Comparison of ENCODE assay signal across 30 mouse cellular contexts in the genomic region with DNA sequence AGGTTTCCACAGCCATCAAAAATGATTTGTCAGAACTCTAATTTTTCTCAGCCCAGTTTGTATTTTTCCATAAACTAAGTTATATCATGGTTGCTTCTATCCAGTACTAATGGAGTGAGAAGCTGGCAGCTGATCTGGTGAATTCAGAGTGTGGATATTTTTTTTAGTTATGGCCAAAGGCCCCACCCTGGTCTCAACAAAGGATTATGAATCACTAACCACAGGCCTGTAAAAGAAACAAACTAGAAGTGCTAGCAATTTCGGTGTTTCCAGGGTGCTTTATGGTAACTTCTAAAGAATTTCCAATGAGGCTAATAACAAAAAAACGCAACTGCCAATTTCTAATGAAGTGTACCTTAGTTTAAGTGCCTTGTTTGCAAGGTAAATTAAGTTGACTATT.
A peak's percentile ranks its signal among the peaks of the same experiment; 100 is the strongest.
DNase-seq lines count a peak whose midpoint lies in the region; ATAC-seq lines count a peak whose summit lies in the region.
"Had no signal": no experiment of that assay in that cellular context is flagged by ENCODE, and none has a peak within 500 bp of the region (broad histone marks: within the 10 kb centered on the region; RNA-seq: fewer than 3 reads in every experiment).

No protein-coding gene starts in this region.

- H3K27me3 ChIP-seq in liver, embryonic 12.5 days (replicated peaks): no peaks in the 10 kb centered on the region
- H3K27me3 ChIP-seq: embryonic facial prominence, embryonic 13.5 days; forebrain, embryonic 12.5 days; forebrain, embryonic 15.5 days; heart, embryonic 12.5 days; heart, embryonic 15.5 days had no signal

- H3K4me3 ChIP-seq in liver, embryonic 12.5 days: no peak overlapping the region
- H3K4me3 ChIP-seq: embryonic facial prominence, embryonic 10.5 days; embryonic facial prominence, embryonic 13.5 days; erythroblast, embryonic 14.5 days; forebrain, embryonic 12.5 days; forebrain, embryonic 15.5 days; heart, embryonic 12.5 days; heart, embryonic 15.5 days had no signal

- intact Hi-C loops in heart, postnatal 36 days (cut with DNase I): no loop called here

- no peaks in the 10 kb centered on the region for H3K9me3 ChIP-seq in liver, embryonic 12.5 days (replicated peaks)
- H3K9me3 ChIP-seq: embryonic facial prominence, embryonic 10.5 days; embryonic facial prominence, embryonic 13.5 days; forebrain, embryonic 12.5 days; forebrain, embryonic 15.5 days; heart, embryonic 12.5 days; heart, embryonic 15.5 days had no signal

- H3K36me3 ChIP-seq in liver, embryonic 12.5 days: peaks cover 4% of the 10 kb centered on the region; the same call in 1 of the 2 replicates

- no peaks in the 10 kb centered on the region for H3K4me1 ChIP-seq in liver, embryonic 12.5 days
- H3K4me1 ChIP-seq: embryonic facial prominence, embryonic 10.5 days; forebrain, embryonic 15.5 days; heart, embryonic 12.5 days had no signal

- H3K4me2 ChIP-seq in liver, embryonic 12.5 days: no peak overlapping the region
- H3K4me2 ChIP-seq: embryonic facial prominence, embryonic 13.5 days; forebrain, embryonic 12.5 days; forebrain, embryonic 15.5 days; heart, embryonic 12.5 days; heart, embryonic 15.5 days; hindbrain, embryonic 14.5 days had no signal

- DNase-seq in heart, adult 11 months: peak; percentile 4
- no peak for DNase-seq in heart, postnatal 36 days
- peak; percentile 42 for DNase-seq in 3134 (ENCODE audit: extremely low read depth, insufficient read length, low spot score)
- peak; percentile 44 for DNase-seq in A20 (ENCODE audit: low read depth, low spot score)
- peak; percentile 78 for DNase-seq in NIH3T3 (ENCODE audit: low read depth)
- no peak for DNase-seq in ovary, postnatal 36 days (ENCODE audit: low spot score)
- DNase-seq: adrenal gland, adult 2 months; adrenal gland, postnatal 25 days; B cell, adult 2 months; cerebellum, adult 11-12 months; cerebellum, adult 8-10 months; cerebellum, postnatal 10 days; cerebellum, postnatal 36 days; embryo, embryonic 11 days; gastrocnemius, postnatal 36 days; heart, postnatal 10 days; heart, postnatal 4 days had no signal

- 62% methylated on average over 2 of the region's 2 CpGs for WGBS in liver, embryonic 12.5 days (ENCODE audit: insufficient replicate concordance)

- no peak overlapping the region for H3K27ac ChIP-seq in liver, embryonic 12.5 days
- H3K27ac ChIP-seq: embryonic facial prominence, embryonic 13.5 days; forebrain, embryonic 15.5 days; heart, embryonic 15.5 days; hindbrain, embryonic 14.5 days; hindbrain, postnatal 0 days had no signal

- no peak for ATAC-seq in CD4-positive, CD25-positive, alpha-beta regulatory T cell, adult 4 months
- ATAC-seq in liver, embryonic 12.5 days: no peak
- ATAC-seq: forebrain, embryonic 15.5 days; hindbrain, postnatal 0 days; inflammation-experienced regulatory T-cells, adult 6 months; intestine, embryonic 16.5 days had no signal

- H3K9ac ChIP-seq in liver, embryonic 12.5 days: no peak overlapping the region
- H3K9ac ChIP-seq: embryonic facial prominence, embryonic 13.5 days; forebrain, embryonic 12.5 days; forebrain, embryonic 15.5 days; heart, embryonic 12.5 days; heart, embryonic 15.5 days; hindbrain, embryonic 14.5 days had no signal

Comparison
In these comparisons a context has a peak if more than half of its experiments do, and no peak if none do; other contexts are left out.
1. DNase-seq: peak in heart, adult 11 months (single experiment), 3134 (single experiment), A20 (single experiment) and NIH3T3 (single experiment); none in heart, postnatal 36 days (0 of 2) and ovary, postnatal 36 days (single experiment).